Mouse (Mus musculus): ENCODE results near the gene Tnip3. TPM values are rescaled to one million over a fixed set of nuclear protein-coding genes. Genes with fewer than 3 reads are reported as not detected.

The Tnip3 gene
- polyA plus RNA-seq, 1 experiment from 2014 or later, result 0.16 TPM

- no peaks in the 10 kb centered on the region for H3K4me1 ChIP-seq (replicated peaks; ENCODE audit: control insufficient read depth, insufficient read depth, low read length)
- WGBS, result 37% methylated on average over 8 of the region's 8 CpGs
- H3K27me3 ChIP-seq (replicated peaks; ENCODE audit: control insufficient read depth, insufficient read depth, low read length), result no peaks in the 10 kb centered on the region
- no peak for ATAC-seq (replicated peaks; ENCODE audit: low FRiP score)
- no peak for DNase-seq (ENCODE audit: low spot score)
- H3K4me2 ChIP-seq, result no peak overlapping the region
- no peak overlapping the region for H3K27ac ChIP-seq (ENCODE audit: low read depth, low read length)
- no peak overlapping the region for H3K9ac ChIP-seq (ENCODE audit: low read depth, low read length)
- no peak overlapping the region for H3K4me3 ChIP-seq (ENCODE audit: low read depth, low read length)
- no peaks in the 10 kb centered on the region for H3K36me3 ChIP-seq (ENCODE audit: control insufficient read depth, insufficient read depth, low read length)
- H3K9me3 ChIP-seq (ENCODE audit: control insufficient read depth, low read length), result no peaks in the 10 kb centered on the region
Measured at GRCm38 (mm10) chr6:65569741-65570140, 44.6 kb downstream of the Tnip3 start.

- H3K9me3 ChIP-seq (ENCODE audit: control insufficient read depth, low read length), result no peaks in the 10 kb centered on the region
- 0 out of 2 replicates have a peak, but pooled peaks cover 5% of the 10 kb centered on the region for H3K4me1 ChIP-seq (replicated peaks; ENCODE audit: control insufficient read depth, insufficient read depth, low read length)
- no peak overlapping the region for H3K9ac ChIP-seq (ENCODE audit: low read depth, low read length)
- no peak overlapping the region for H3K4me3 ChIP-seq (ENCODE audit: low read depth, low read length)
- H3K36me3 ChIP-seq (ENCODE audit: control insufficient read depth, insufficient read depth, low read length), result no peaks in the 10 kb centered on the region
- H3K4me2 ChIP-seq, result no peak overlapping the region
- DNase-seq (ENCODE audit: low spot score) (no peak), ATAC-seq (replicated peaks; ENCODE audit: low FRiP score) (peak; percentile 44; the same call in 1 of the 2 replicates)
- no peaks in the 10 kb centered on the region for H3K27me3 ChIP-seq (replicated peaks; ENCODE audit: control insufficient read depth, insufficient read depth, low read length)
- no peak overlapping the region for H3K27ac ChIP-seq (ENCODE audit: low read depth, low read length)
- WGBS, result 43% methylated on average over 8 of the region's 8 CpGs
Measured at GRCm38 (mm10) chr6:65578151-65578973, 53.2 kb downstream of the Tnip3 start.

GRCm38 (mm10) chr6:65583029-65583428 is 57.9 kb downstream of the Tnip3 start:
- Histone ChIP-seq H3K27me3 (replicated peaks; ENCODE audit: control insufficient read depth, insufficient read depth, low read length) (no peaks in the 10 kb centered on the region), H3K4me1 (replicated peaks; ENCODE audit: control insufficient read depth, insufficient read depth, low read length) (0 out of 2 replicates have a peak, but pooled peaks cover 5% of the 10 kb centered on the region), H3K9me3 (ENCODE audit: control insufficient read depth, low read length) (no peaks in the 10 kb centered on the region), H3K9ac (ENCODE audit: low read depth, low read length) (no peak overlapping the region), H3K27ac (ENCODE audit: low read depth, low read length) (no peak overlapping the region), H3K4me3 (ENCODE audit: low read depth, low read length) (no peak overlapping the region), H3K36me3 (ENCODE audit: control insufficient read depth, insufficient read depth, low read length) (no peaks in the 10 kb centered on the region), H3K4me2 (no peak overlapping the region)
- no peak for DNase-seq (ENCODE audit: low spot score)
- WGBS, result 43% methylated on average over 4 of the region's 4 CpGs
- peak; percentile 79 for ATAC-seq (replicated peaks; ENCODE audit: low FRiP score)

GRCm38 (mm10) chr6:65584870-65585332 is 59.8 kb downstream of the Tnip3 start:
- H3K4me3 ChIP-seq (ENCODE audit: low read depth, low read length), result no peak overlapping the region
- WGBS, result 60% methylated on average over 4 of the region's 4 CpGs
- no peaks in the 10 kb centered on the region for H3K9me3 ChIP-seq (ENCODE audit: control insufficient read depth, low read length)
- 0 out of 2 replicates have a peak, but pooled peaks cover 5% of the 10 kb centered on the region for H3K4me1 ChIP-seq (replicated peaks; ENCODE audit: control insufficient read depth, insufficient read depth, low read length)
- no peaks in the 10 kb centered on the region for H3K27me3 ChIP-seq (replicated peaks; ENCODE audit: control insufficient read depth, insufficient read depth, low read length)
- ATAC-seq (replicated peaks; ENCODE audit: low FRiP score) (no peak), DNase-seq (ENCODE audit: low spot score) (no peak)
- no peak overlapping the region for H3K9ac ChIP-seq (ENCODE audit: low read depth, low read length)
- no peak overlapping the region for H3K27ac ChIP-seq (ENCODE audit: low read depth, low read length)
- H3K36me3 ChIP-seq (ENCODE audit: control insufficient read depth, insufficient read depth, low read length), result no peaks in the 10 kb centered on the region
- H3K4me2 ChIP-seq, result no peak overlapping the region

DNA sequence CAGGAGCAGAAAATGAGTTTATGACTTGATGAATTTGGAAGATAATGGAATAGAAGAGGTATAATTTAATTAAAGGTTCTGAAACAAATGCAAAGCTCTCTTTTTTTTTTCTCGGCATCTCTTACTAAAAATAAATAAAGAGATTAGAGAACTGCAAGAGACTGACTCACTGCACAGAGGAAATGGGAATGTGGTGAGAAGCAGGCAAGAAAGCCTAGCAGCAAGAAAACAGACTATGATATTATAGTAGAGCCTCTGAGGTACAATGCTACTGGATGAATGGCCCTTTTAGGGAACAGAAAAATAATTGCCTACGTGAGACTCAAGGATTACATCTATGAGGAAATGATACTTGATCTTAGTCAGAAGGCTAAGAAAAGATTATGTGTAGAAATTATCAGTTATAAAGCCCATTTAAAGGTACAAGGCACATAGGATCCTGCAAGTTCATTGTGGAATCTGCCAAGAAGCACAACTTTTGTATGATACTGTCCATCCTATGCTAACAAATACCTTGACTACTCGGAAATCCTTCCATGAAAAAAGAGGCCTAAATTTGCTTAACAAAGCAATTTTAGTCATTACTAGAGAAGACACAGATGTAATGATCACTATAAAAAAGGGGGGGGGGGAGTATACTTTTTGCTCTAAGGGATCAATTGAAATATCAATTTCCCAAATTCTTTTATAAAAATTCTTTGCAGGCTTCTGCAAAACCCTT is 60.4 kb downstream of the Tnip3 start:
- H3K9me3 ChIP-seq (ENCODE audit: control insufficient read depth, low read length), result no peaks in the 10 kb centered on the region
- no peak overlapping the region for H3K4me2 ChIP-seq
- 0 out of 2 replicates have a peak, but pooled peaks cover 5% of the 10 kb centered on the region for H3K4me1 ChIP-seq (replicated peaks; ENCODE audit: control insufficient read depth, insufficient read depth, low read length)
- ATAC-seq (replicated peaks; ENCODE audit: low FRiP score) (no peak), DNase-seq (ENCODE audit: low spot score) (no peak)
- no peaks in the 10 kb centered on the region for H3K27me3 ChIP-seq (replicated peaks; ENCODE audit: control insufficient read depth, insufficient read depth, low read length)
- H3K27ac ChIP-seq (ENCODE audit: low read depth, low read length), result no peak overlapping the region
- 63% methylated on average over 3 of the region's 3 CpGs for WGBS
- H3K9ac ChIP-seq (ENCODE audit: low read depth, low read length), result no peak overlapping the region
- H3K4me3 ChIP-seq (ENCODE audit: low read depth, low read length), result no peak overlapping the region
- no peaks in the 10 kb centered on the region for H3K36me3 ChIP-seq (ENCODE audit: control insufficient read depth, insufficient read depth, low read length)

GRCm38 (mm10) chr6:65588847-65589246 is 63.7 kb downstream of the Tnip3 start:
- no peaks in the 10 kb centered on the region for H3K36me3 ChIP-seq (ENCODE audit: control insufficient read depth, insufficient read depth, low read length)
- H3K4me2 ChIP-seq, result no peak overlapping the region
- WGBS, result 71% methylated on average over 1 of the region's 1 CpGs

DNA sequence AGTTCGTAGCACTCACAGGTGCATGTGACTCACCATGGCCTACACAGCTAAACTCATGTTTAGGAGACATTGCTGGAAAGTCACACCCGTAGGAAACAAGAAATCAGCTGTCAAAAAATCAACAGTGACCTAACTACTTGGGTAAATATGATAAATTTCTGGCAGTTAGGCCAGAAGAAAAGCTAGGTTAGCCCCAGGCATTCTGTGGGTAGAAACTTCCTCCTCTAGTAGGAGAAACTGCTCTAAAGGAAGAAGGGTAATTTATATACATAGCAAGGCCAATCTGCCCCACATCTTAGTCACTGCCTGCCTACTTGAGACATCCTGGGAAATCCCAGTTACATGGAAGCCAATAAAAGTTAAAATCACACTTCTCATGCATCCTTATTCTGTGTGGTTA is 64.9 kb downstream of the Tnip3 start:
- Histone ChIP-seq H3K27ac (ENCODE audit: low read depth, low read length) (no peak overlapping the region), H3K36me3 (ENCODE audit: control insufficient read depth, insufficient read depth, low read length) (no peaks in the 10 kb centered on the region), H3K4me1 (replicated peaks; ENCODE audit: control insufficient read depth, insufficient read depth, low read length) (no peaks in the 10 kb centered on the region), H3K9ac (ENCODE audit: low read depth, low read length) (no peak overlapping the region), H3K9me3 (ENCODE audit: control insufficient read depth, low read length) (no peaks in the 10 kb centered on the region), H3K4me3 (ENCODE audit: low read depth, low read length) (no peak overlapping the region), H3K4me2 (no peak overlapping the region), H3K27me3 (replicated peaks; ENCODE audit: control insufficient read depth, insufficient read depth, low read length) (no peaks in the 10 kb centered on the region)
- no peak for ATAC-seq (replicated peaks; ENCODE audit: low FRiP score)
- WGBS, result 64% methylated on average over 2 of the region's 2 CpGs
- no peak for DNase-seq (ENCODE audit: low spot score)

More at GRCm38 (mm10) chr6:65588847-65589246, 63.7 kb downstream of the Tnip3 start:
- no peaks in the 10 kb centered on the region for H3K9me3 ChIP-seq (ENCODE audit: control insufficient read depth, low read length)
- no peak for DNase-seq (ENCODE audit: low spot score)
- H3K4me1 ChIP-seq (replicated peaks; ENCODE audit: control insufficient read depth, insufficient read depth, low read length), result no peaks in the 10 kb centered on the region
- no peak overlapping the region for H3K4me3 ChIP-seq (ENCODE audit: low read depth, low read length)
- no peak for ATAC-seq (replicated peaks; ENCODE audit: low FRiP score)
- H3K27ac ChIP-seq (ENCODE audit: low read depth, low read length), result no peak overlapping the region
- H3K27me3 ChIP-seq (replicated peaks; ENCODE audit: control insufficient read depth, insufficient read depth, low read length), result no peaks in the 10 kb centered on the region
- H3K9ac ChIP-seq (ENCODE audit: low read depth, low read length), result no peak overlapping the region

DNA sequence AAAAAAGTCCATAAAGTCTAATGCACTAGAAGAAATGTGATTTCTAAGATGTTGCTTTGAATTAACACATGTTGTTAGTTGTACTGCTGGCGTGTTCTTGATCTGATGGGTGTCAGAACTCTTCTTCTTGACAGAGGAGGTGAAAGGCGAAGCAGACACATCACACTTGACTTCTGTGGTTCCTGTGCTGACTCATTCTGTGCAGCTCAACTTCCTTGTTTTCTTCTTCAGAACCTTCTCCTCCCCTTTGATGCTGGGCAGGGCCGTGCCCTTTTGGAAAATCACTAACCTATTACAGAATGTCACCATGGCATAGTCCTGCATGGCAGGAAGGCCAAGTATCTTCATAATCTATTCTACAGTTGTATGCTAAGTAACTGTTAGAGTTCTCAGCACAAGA is 69.1 kb downstream of the Tnip3 start:
- no peak overlapping the region for H3K27ac ChIP-seq (ENCODE audit: low read depth, low read length)
- ATAC-seq (replicated peaks; ENCODE audit: low FRiP score) (no peak), DNase-seq (ENCODE audit: low spot score) (no peak)
- no peak overlapping the region for H3K4me3 ChIP-seq (ENCODE audit: low read depth, low read length)
- no peaks in the 10 kb centered on the region for H3K27me3 ChIP-seq (replicated peaks; ENCODE audit: control insufficient read depth, insufficient read depth, low read length)
- H3K9me3 ChIP-seq (ENCODE audit: control insufficient read depth, low read length), result no peaks in the 10 kb centered on the region
- H3K4me1 ChIP-seq (replicated peaks; ENCODE audit: control insufficient read depth, insufficient read depth, low read length), result no peaks in the 10 kb centered on the region
- 46% methylated on average over 3 of the region's 3 CpGs for WGBS
- no peak overlapping the region for H3K4me2 ChIP-seq
- H3K36me3 ChIP-seq (ENCODE audit: control insufficient read depth, insufficient read depth, low read length), result no peaks in the 10 kb centered on the region
- H3K9ac ChIP-seq (ENCODE audit: low read depth, low read length), result no peak overlapping the region

All from liver, embryonic 11.5 days (tissue).